Mouse (Mus musculus) left cerebral cortex, postnatal 14 days (tissue): ENCODE data around the gene Togaram2. TPM values are rescaled to one million over a fixed set of nuclear protein-coding genes. Genes with fewer than 3 reads are reported as not detected.

ENCODE experiments used
- total RNA-seq, 2 experiments: library from RNA; stranded (reverse); gene quantifications; 2 replicates each; pipeline ENCODE4 v1.2.3; 2021

Gene Togaram2
- total RNA-seq, 2 experiments from 2014 or later, result 2.4 to 2.9 TPM

Other genes with a start within 250 kb of the Togaram2 start
- 1 to 10 TPM; 1.3 to 2.0 TPM for gene Gm4707, start 213.3 kb upstream of the Togaram2 start, total RNA-seq
- 10 to 100 TPM; 27.3 to 28.5 TPM for gene Smchd1, start 197.9 kb upstream of the Togaram2 start, total RNA-seq
- gene Ndc80, start 146.4 kb upstream of the Togaram2 start, total RNA-seq, result 1 to 10 TPM; 1.0 to 1.3 TPM
- gene Spdya, start 121.2 kb upstream of the Togaram2 start, total RNA-seq, result 1 to 10 TPM; 1.1 to 1.4 TPM
- 10 to 100 TPM; 24.3 TPM for gene Wdr43, start 57.4 kb upstream of the Togaram2 start, total RNA-seq
- gene Pcare, start 79.6 kb downstream of the Togaram2 start, total RNA-seq, result under 1 TPM; 0.34 to 0.40 TPM
- gene Clip4, start 95.2 kb downstream of the Togaram2 start, total RNA-seq, result 10 to 100 TPM; 53.4 to 54.2 TPM